Mouse (Mus musculus): ENCODE measurements at regions not wholly inside any gene's neighbourhood (a gene's known extent, or its start where the extent isn't known, plus 50 kb on each side); places are given as distances from the start of the nearest gene placed in this dataset.
A peak's percentile ranks its signal among the peaks of the same experiment; 100 is the strongest.

DNA sequence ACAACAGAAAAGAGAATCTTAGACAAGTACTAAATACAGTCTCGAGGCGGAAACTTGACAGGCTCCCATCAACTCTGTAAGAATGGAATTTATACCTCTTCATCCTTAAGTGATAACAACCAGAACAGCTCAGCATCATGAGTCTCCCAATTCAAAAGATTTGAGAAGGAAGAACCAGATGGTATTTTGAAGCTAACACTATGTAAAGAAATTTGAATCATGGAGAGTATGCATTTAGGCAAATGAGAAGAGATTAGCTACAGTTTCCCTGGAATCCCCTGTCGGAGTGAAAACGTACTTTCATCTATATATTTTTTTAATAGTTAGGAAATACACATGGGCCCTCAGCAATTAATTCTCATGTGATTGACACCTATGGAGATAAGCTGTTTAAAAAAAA lies 140.9 kb downstream of the Nrip1 start:
- DNase-seq = no peak

DNA sequence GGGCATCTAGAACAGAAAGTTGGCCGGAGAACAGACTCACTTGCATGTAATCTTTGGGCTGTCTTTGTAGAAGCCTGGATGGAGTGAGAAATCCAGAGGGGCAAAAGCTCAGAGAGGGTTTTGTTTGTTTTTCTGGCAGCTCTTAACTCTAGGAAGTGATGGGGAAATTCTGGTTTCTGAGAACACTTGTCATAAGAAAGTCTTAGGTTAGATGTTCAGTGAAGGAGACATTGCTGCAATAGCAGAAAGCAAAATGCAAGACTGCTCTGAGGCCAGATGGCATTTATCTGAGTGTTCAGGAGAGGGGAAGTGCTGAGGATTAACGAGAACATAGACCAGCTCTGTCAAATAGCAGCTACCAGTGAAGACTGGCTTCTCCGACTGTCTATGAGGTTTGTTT lies 141.5 kb downstream of the Nrip1 start:
- no peak for DNase-seq

DNA sequence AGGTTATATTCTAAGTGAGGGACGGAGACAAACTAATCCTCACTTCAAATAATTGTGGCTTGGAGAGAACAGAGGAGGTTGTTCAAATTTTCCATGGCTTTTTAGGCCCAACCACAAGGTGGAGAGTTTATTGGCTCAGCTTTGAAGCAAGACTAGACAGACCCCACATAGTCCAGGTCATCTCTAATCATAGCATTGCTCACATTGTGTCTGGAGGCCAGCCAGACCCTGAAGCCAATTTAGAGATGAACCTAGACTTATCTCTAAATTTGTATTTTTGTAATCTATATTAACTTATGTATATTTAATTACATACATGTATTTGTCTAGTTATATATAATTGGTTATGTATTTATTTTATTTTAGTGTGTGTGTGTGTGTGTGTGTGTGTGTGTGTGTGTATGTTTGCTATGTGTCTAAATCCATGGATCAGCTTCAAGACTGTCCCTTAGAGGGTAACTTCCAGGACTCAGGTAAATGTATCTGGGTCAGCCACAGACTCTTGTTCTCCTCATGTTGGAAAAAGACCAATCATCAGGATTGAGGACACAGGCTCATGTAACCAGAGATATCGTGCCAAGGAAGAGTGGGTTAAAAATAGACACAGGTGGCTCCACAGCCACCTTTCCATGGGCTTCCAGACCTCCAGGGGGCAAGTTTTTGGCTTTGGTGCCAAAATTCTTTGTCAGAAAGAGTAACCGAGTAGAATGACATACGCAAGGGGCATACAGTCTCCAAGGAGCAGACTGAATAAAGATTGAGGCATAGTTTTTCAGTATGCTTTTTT lies 142.9 kb downstream of the Nrip1 start:
- DNase-seq = peak; percentile 26

DNA sequence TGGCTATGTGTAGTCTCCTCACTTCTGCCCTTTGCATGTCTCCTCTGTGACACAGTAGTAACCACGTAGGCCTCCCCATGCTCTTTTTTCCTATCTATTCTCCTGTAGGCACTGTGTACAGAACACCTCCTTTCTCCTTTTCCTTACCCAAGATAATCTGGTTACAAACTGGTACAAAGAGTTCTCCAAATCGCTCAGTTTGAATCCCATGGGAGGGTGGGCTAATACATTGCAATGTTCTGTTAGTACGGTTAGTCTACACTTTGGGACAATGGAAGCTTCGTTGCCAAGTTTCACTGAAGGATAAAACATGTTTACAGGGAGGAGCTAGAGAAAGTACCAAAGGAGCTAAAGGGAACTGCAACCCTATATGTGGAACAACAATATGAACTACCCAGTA lies 145.2 kb downstream of the Nrip1 start:
- no peak for DNase-seq

DNA sequence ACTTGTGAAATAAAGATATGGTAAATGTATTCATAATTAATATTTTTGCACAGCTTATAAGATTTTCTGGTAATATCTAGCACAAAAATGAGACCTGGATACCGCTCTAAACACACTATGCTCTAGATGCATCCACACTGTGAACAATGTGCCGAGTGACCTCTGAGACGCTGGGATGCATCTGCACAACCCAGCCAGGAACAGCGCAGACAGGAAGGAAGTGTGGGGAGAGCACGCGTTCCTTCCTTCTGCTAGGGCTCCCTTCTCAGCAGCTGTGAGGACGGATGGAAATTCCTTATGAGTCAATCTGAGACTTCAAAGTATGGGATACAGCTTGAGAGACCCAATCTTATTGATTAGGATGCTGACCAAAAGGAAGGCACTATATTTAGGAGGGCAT lies 147.2 kb downstream of the Nrip1 start:
- DNase-seq = peak; percentile 21

DNA sequence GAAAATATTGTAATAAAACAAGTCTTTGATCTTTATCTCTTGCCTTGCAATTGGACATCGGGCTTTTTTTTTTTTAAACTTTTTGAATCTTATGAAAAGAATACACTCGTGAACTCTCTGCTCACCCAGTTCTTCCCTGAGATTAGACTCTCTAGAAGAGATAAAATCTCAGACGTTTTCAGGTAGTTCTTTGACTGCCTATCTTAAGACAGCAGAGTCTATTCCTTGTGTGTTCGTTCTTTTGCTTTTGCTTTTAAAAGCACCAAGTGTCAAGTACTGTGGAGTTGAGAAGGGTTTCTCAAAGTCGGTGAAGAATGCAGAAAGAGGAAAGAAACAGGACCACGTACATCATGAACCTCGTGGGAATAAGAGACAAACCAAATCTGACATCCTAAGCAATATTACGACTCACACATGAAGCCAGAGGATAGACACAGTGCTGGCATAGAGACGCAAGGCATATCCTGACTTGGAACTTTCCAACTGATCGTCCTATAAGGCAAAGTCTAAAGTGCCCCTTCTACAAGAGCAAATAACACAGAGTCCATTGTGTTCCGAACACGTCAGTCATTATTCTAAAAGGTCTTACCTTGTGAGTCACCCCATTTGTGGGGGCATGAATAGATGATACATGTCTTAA lies 147.9 kb downstream of the Nrip1 start:
- peak; percentile 45 for DNase-seq

DNA sequence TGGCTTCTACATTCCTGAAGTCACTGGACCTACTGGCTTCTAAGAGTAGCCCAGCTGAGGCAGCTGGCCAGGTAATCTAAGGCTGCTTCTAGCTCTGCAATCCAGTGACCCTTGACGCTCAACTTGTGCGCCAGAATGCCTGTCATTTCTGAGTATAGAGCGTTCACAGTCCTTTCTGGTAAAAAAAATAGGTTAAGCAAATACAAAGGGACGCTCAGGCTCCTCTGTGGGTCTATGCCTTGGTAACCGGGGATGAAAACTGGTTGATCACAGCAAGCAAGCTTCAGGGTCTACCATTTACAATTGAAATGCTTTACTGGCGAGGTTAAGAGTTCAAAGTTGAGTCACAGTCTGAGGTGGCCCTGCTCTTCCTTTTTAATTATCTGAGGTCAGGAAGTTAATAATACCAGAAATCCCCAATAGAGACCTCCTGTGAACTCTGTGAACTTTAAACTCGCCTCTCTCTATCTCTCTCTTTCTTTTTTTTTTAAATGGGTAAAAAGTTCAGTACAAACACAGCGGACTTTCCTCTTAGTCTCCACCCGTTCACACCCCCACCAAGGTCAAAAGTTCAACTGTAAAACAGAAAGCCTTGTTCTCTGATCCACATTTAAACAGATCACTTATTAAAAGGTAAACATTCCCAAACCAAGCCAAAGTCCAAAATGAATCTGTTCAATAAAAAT lies 148.6 kb downstream of the Nrip1 start:
- DNase-seq = peak; percentile 94

DNA sequence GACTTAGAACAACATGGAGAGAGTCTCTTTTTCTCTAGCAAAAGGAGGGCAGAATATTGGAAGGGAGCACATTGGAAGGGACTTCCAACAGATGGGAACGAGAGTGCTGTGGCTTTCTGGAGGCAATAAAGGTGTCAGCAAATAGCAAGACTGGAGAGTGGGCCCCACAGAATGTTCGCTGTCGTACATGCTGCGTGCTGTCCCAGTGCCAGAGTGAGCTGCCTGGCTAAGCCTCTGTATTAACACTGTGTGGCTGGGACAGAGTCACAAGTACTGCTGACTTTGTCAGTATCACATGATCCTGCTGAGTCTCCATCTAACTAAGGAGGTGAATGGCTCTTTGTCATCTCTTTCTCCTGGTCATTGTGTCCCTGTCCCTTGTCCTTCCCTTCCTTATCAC lies 149.9 kb downstream of the Nrip1 start:
- no peak for DNase-seq

DNA sequence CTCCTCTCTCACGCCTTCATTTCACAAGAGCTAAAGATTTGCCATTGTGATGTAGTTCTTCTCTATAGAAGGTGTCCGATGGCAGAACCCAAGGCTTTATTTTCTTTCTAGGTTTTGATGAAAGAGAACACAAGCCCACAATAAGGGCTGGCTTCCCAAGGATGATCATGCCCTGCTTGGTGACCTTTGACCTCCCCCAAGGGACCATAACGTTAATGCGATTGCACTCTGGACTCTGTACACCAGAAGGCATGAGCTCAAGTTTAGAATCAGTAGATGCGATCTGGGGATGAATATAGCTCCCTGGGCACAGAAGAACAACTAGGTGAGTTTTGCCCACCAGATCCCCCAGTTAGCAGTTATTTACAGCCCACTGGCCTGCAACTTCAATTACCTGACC lies 150.7 kb downstream of the Nrip1 start:
- DNase-seq = peak; percentile 67

DNA sequence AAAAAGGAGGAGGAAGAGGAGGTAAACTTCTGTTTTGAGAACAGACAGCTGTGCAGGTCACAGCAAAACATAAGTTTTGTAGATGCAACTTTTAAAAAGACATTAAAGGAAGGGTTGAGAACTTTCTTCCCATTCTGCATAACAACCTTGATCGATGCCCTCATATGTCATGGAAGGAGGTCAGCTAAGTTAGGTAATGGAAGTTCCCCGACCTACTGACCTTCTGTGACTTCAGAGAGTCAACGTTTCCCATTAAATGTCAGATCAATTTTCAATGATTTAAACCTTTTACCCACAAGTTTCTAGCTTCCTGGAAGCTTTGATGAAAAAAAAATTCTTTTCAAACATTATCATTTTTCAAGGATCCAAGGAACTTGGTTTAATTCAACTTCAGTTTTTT lies 153.2 kb downstream of the Nrip1 start:
- DNase-seq = no peak

DNA sequence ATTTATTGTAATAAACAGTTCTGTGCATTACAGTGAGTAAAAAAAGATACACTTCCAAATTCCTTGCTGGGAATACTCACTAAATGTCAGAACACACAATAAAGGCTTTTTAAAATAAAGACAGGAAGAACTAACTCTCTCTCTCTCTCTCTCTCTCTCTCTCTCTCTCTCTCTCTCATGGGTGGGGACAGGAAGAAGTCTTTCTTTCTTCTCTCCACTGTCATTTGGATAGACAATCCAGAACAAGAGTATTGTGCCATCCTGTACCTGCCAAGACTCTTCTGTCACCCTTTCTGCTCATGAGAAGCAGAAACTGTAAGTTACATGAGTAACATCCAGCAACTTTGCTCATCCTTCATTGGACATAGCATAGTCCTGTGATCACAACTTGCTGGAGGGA lies 154.4 kb downstream of the Nrip1 start:
- no peak for DNase-seq

DNA sequence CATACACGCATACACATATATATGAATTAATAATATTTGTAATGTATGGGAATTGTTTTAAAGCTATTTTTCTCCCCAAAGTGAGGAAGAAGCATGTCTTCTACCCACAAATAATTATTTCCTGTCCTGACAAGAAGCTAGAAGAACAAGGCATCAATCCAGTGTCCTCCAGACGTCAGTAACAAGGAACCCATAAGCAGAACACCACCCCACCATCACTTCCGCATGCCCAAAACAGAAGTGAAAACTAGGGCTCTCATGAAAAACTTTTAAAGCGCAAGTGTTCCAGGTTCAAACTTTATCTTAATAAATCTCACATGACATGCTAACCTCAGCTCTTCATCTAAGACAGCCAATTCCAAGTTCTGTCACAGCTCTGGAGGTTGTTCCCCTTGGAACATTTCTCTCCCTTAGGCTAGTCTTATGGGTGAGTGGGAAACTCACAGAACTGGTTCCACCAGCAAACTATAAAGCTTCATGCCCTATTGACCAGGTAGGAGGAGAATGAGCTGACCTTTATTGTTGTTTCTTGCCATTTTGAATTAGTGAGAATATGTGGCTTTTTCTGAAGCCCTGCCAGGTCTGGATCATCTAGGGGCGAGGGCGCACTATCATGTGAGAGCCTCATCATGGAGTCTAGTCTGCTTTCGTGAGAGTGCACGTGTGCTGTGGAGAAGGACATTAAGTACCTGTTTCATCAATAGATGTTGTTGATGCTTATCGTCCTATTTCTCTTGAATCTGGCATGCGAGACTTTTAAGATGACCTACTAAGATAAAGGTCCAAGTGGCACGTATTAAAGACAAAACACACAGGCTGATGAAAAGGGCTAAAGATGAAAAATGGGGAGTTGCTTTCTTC lies 155.1 kb downstream of the Nrip1 start:
- DNase-seq = peak; percentile 28

DNA sequence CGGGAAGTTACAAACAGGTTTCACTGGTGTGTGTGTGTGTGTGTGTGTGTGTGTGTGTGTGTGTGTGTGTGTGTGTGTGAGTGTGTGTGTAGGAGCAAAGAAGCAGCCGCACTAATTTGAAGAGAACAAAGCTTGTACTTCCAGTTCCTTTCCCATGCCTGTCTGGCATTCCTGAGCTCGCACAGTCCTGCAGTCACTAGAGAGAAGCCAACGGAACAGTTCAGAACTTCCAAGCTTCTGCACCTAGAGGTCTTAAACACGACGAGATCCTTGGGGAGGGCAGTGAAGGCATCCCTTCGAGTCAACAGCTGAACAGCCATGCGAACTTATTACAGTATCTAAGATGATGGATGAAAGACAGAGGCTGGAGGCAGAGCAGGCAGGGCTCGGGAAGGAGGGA lies 157.4 kb downstream of the Nrip1 start:
- DNase-seq = no peak

DNA sequence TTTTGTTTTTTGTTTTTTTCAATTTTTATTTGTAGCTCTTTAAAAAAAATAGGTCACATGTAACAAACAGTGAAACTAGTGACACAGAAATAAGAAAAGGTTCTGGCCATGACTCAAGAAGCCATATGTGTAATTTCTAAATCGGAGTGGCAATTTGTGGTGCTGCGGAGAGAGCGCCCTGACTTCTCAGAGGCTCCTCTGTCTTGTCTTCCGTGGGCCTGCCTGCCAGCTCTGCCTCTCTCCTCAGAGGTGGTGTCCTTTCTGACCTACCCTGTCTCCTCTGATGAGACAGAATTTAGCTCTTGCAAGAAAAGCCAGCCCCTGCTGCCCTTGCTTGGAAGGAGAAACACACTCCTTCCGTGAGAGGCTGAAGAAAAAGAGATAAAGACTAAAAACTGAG lies 158.1 kb downstream of the Nrip1 start:
- no peak for DNase-seq

DNA sequence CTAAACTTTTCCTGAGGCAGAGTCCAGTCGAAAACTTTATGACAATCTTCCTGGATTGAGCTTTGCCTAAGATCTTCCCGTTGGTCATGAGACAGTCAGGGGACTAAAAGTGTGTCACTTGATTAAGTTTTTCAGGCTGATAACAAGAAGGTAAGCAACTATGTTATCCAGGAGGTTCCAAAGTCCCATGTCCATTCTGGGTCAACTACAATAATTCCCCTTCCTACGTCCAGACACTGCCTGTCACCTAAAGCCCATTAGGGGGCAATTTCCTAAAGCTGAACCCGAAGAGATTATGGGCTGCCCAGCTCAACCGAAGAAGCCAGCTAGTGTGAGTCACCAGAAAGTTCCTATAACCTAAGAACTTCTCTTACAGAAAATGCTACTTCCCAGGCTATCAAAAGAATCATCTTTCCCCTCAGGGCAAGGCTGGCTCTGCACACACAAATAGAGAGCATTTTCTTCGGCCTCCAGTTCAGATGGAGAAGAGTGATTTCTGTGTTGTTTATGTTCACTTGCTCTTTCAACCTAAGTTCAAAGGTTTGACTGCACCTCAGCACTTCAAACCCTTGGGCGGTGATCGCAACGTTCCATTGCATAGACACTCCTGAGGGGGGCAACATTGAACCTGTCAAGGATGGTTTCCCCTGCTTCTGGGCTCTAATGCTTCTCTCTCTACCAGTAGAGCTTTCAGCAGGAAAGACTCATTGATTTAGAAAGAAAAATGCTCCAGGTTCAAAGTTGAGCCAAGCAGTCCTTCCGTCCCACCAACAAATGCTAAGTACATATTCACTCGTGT lies 171.7 kb downstream of the Nrip1 start:
- peak; percentile 87 for DNase-seq

DNA sequence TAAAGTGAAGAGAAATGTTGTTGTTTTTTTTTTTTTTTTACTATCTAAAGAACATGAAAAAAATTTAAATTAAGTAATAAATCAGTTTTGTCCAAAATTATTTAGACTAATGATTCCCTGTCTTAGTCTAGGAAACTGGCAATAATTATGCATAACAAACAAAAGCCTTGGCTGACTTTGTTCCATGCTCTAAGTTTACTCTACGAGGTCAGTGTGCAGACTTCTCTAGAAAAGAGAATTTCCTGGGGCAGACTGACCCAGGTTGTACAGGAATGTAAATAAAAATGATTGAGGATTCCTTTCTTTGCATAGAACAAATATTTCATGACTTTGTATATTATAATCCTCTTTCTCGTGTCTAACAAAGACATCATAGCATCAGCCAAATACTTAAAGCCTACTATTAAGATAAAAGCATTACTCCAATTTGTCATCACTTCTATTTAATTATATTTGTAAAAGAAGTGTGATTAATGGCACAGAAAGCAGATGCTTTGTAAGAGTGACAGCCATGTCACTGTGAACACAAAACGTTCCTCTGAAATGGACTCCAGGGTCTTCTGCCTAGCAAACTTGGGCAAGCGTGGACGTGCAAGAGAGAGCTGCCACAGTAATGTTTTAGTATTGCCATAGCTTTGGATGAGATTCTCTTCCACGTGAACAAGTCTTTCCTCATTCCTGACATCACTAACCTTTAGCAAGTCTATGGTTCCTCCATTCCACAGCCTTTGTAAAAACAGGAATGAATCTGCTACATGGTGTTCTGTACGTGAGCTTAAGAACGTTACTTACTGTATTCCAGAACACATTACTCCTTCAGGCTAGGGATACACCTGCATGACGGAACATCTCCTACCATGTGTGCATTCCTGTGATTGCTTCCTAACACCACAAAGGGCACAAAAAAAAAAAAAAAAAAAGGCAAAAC lies 172.6 kb downstream of the Nrip1 start:
- no peak for DNase-seq

DNA sequence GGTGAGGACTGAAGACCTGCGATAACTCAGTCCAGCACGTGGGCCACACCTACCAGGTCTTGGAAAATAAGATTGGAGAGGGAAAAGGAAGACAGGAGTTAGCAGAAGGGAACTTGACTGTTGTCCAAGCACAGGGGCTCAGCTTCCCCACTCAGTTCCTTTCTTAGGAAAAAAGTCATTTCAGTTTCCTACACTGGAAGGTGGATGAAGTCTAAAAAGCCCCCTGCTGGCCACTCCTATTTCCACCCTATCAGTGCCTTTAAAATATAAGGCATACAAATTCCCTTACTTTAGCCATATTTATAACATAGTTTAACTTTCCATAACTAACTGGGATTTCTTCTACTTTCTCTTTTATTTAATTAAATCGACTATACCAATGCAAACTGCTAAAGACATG lies 173.4 kb downstream of the Nrip1 start:
- peak; percentile 37 for DNase-seq

DNA sequence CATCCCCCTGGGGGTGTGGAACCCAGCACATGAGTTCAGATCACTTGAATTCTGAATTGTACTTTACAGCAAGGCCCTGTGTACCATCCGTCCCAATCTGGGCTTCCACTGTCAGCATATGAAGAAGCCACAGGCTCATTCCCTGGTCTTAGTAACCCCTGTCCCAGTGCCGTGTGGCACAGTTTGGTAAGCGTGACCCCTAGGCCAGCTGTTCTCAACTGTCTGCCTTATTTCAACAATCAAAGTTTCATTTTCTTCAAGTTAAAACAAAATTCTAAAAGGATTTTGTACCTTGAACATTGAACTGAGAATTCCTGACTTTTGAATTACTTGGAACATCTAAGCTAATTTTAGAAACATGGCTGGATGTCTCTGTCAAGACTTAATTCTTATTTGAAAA lies 174.6 kb downstream of the Nrip1 start:
- DNase-seq = peak; percentile 79

DNA sequence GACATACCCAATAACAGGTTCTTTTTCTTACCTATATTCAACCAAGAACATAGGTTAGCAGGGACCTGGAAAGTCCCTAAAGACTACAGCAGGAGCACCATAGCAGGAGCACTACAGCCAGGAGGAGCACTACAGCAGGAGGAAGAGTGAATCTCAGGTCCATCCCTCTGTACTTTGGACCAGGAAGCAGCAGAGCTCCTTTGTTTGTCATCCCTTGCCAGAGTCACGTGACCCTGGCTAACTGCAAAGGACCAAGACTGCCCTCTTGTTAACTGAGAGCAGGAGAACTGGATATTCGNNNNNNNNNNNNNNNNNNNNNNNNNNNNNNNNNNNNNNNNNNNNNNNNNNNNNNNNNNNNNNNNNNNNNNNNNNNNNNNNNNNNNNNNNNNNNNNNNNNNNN lies 172.2 kb upstream of the Samsn1 start:
- DNase-seq = peak; percentile 21

DNA sequence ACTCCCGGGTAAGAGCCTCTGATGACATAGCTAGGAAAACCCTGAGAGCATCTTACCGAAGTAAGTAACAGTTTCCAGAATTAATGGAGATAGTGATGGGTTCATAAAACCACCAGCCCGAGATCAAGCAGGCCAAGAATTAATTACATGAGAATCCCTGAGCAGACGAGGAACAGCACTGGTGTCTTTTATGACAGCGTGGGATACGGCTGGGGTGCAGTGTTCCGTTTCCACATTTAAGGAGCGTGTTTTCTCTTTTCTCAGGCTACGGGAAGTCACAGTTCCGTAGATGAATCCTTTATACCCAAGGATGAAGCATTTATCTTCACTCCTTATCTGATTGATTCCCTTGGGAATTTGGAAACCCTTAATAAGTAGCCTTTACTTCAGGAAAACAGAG lies 169.1 kb upstream of the Samsn1 start:
- DNase-seq = no peak

DNA sequence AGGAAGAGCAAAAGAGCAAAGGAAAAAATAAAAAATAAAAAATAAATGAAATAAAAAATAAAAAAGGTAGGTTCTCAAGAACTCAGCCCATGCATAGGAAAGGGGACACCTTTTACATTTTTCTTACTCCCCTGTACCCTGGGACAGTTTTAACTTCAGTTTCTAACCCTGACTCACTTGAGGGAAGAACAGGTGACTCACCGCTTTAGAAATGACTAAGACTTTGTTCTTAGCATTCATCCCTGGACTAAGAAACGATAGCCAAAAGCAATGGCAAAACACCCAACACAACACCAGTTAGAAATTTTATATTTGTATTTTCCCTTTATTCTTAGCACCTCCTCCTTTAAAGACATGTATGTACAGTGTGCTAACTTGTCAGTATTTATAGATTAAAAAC lies 161.5 kb upstream of the Samsn1 start:
- no peak for DNase-seq

Data from kidney, adult 9 months (tissue).